Mouse (Mus musculus): Measurements from ENCODE around the gene Oaz1. TPM values are rescaled to one million over a fixed set of nuclear protein-coding genes. Genes with fewer than 3 reads are reported as not detected.

Gene Oaz1
- total RNA-seq, 2 experiments from 2014 or later, result 353 to 1,526 TPM

GRCm38 (mm10) chr10:80876028-80876427 is 49.6 kb downstream of the Oaz1 start:
- no peak for ATAC-seq (replicated peaks; ENCODE audit: low FRiP score, low TSS enrichment, poor library complexity, severe bottlenecking)

GRCm38 (mm10) chr10:80876594-80876993 is 50.1 kb downstream of the Oaz1 start:
- no peak for ATAC-seq (replicated peaks; ENCODE audit: low FRiP score, low TSS enrichment, poor library complexity, severe bottlenecking)

Other genes starting within 250 kb of the Oaz1 start
- 21.0 and 24.9 TPM in 2 replicates for gene Klf16, start 249.3 kb upstream of the Oaz1 start, total RNA-seq (2014; fragmentation: Nextera tagmentation)
- 7.2 and 14.6 TPM in 2 replicates for gene Klf16, start 249.3 kb upstream of the Oaz1 start, total RNA-seq (2017)
- gene Abhd17a, start 236.3 kb upstream of the Oaz1 start, total RNA-seq (2014; fragmentation: Nextera tagmentation), result 55.0 and 63.1 TPM in 2 replicates
- gene Abhd17a, start 236.3 kb upstream of the Oaz1 start, total RNA-seq (2017), result 13.7 and 19.4 TPM in 2 replicates
- 56.1 and 71.8 TPM in 2 replicates for gene Scamp4, start 223.8 kb upstream of the Oaz1 start, total RNA-seq (2014; fragmentation: Nextera tagmentation)
- 12.7 and 23.3 TPM in 2 replicates for gene Scamp4, start 223.8 kb upstream of the Oaz1 start, total RNA-seq (2017)
- gene Adat3, start 223.8 kb upstream of the Oaz1 start, total RNA-seq (2014; fragmentation: Nextera tagmentation), result 2.7 and 9.1 TPM in 2 replicates
- 11.0 TPM in 1 of 2 replicates, not detected in the other for gene Adat3, start 223.8 kb upstream of the Oaz1 start, total RNA-seq (2017)
- gene Gm49322, start 220.6 kb upstream of the Oaz1 start, total RNA-seq (2014; fragmentation: Nextera tagmentation), result 0.68 and 1.6 TPM in 2 replicates
- gene Gm49322, start 220.6 kb upstream of the Oaz1 start, total RNA-seq (2017), result 0.08 and 0.42 TPM in 2 replicates
- gene Csnk1g2, start 203.8 kb upstream of the Oaz1 start, total RNA-seq (2014; fragmentation: Nextera tagmentation), result 70.2 and 93.3 TPM in 2 replicates
- 117 and 120 TPM in 2 replicates for gene Csnk1g2, start 203.8 kb upstream of the Oaz1 start, total RNA-seq (2017)
- 27.4 and 32.0 TPM in 2 replicates for gene Btbd2, start 169.6 kb upstream of the Oaz1 start, total RNA-seq (2014; fragmentation: Nextera tagmentation)
- gene Btbd2, start 169.6 kb upstream of the Oaz1 start, total RNA-seq (2017), result 11.8 and 14.8 TPM in 2 replicates
- 149 and 158 TPM in 2 replicates for gene Mknk2, start 148.5 kb upstream of the Oaz1 start, total RNA-seq (2014; fragmentation: Nextera tagmentation)
- gene Mknk2, start 148.5 kb upstream of the Oaz1 start, total RNA-seq (2017), result 78.4 and 117 TPM in 2 replicates
- 22.8 and 29.1 TPM in 2 replicates for gene Mob3a, start 124.7 kb upstream of the Oaz1 start, total RNA-seq (2014; fragmentation: Nextera tagmentation)
- gene Mob3a, start 124.7 kb upstream of the Oaz1 start, total RNA-seq (2017), result 30.5 and 38.6 TPM in 2 replicates
- gene Izumo4, start 124.5 kb upstream of the Oaz1 start, total RNA-seq (2014; fragmentation: Nextera tagmentation), result 22.8 and 26.4 TPM in 2 replicates
- 3.0 and 4.5 TPM in 2 replicates for gene Izumo4, start 124.5 kb upstream of the Oaz1 start, total RNA-seq (2017)
- 54.1 and 79.5 TPM in 2 replicates for gene Ap3d1, start 84.4 kb upstream of the Oaz1 start, total RNA-seq (2014; fragmentation: Nextera tagmentation)
- gene Ap3d1, start 84.4 kb upstream of the Oaz1 start, total RNA-seq (2017), result 36.6 and 37.8 TPM in 2 replicates
- 67.0 and 83.2 TPM in 2 replicates for gene Dot1l, start 71.5 kb upstream of the Oaz1 start, total RNA-seq (2014; fragmentation: Nextera tagmentation)
- gene Dot1l, start 71.5 kb upstream of the Oaz1 start, total RNA-seq (2017), result 9.9 and 14.0 TPM in 2 replicates
- 97.7 and 118 TPM in 2 replicates for gene Sf3a2, start 28.5 kb upstream of the Oaz1 start, total RNA-seq (2014; fragmentation: Nextera tagmentation)
- 24.1 and 27.1 TPM in 2 replicates for gene Sf3a2, start 28.5 kb upstream of the Oaz1 start, total RNA-seq (2017)
- gene Plekhj1, start 28.0 kb upstream of the Oaz1 start, total RNA-seq (2014; fragmentation: Nextera tagmentation), result 114 and 155 TPM in 2 replicates
- 41.1 and 51.5 TPM in 2 replicates for gene Plekhj1, start 28.0 kb upstream of the Oaz1 start, total RNA-seq (2017)
- 0.59 TPM in 1 of 2 replicates, not detected in the other for gene Amh, start 21.4 kb upstream of the Oaz1 start, total RNA-seq (2014; fragmentation: Nextera tagmentation)
- gene Amh, start 21.4 kb upstream of the Oaz1 start, total RNA-seq (2017), result not detected in 2 replicates
- gene Jsrp1, start 13.2 kb upstream of the Oaz1 start, total RNA-seq (2014; fragmentation: Nextera tagmentation), result not detected in 2 replicates
- not detected in 2 replicates for gene Jsrp1, start 13.2 kb upstream of the Oaz1 start, total RNA-seq (2017)
- 1.6 TPM in 1 of 2 replicates, not detected in the other for gene Lingo3, start 17.4 kb downstream of the Oaz1 start, total RNA-seq (2014; fragmentation: Nextera tagmentation)
- gene Lingo3, start 17.4 kb downstream of the Oaz1 start, total RNA-seq (2017), result not detected in 2 replicates
- 291 and 326 TPM in 2 replicates for gene Lsm7, start 28.6 kb downstream of the Oaz1 start, total RNA-seq (2014; fragmentation: Nextera tagmentation)
- 401 and 445 TPM in 2 replicates for gene Lsm7, start 28.6 kb downstream of the Oaz1 start, total RNA-seq (2017)
- 116 and 117 TPM in 2 replicates for gene Sppl2b, start 28.6 kb downstream of the Oaz1 start, total RNA-seq (2014; fragmentation: Nextera tagmentation)
- 45.6 and 65.4 TPM in 2 replicates for gene Sppl2b, start 28.6 kb downstream of the Oaz1 start, total RNA-seq (2017)
- 0.22 TPM in 1 of 2 replicates, not detected in the other for gene Tmprss9, start 45.2 kb downstream of the Oaz1 start, total RNA-seq (2014; fragmentation: Nextera tagmentation)
- gene Tmprss9, start 45.2 kb downstream of the Oaz1 start, total RNA-seq (2017), result not detected in 2 replicates
- gene Timm13, start 74.3 kb downstream of the Oaz1 start, total RNA-seq (2014; fragmentation: Nextera tagmentation), result 206 and 233 TPM in 2 replicates
- 27.7 and 49.2 TPM in 2 replicates for gene Timm13, start 74.3 kb downstream of the Oaz1 start, total RNA-seq (2017)
- gene Lmnb2, start 91.6 kb downstream of the Oaz1 start, total RNA-seq (2014; fragmentation: Nextera tagmentation), result 14.9 and 24.4 TPM in 2 replicates
- gene Lmnb2, start 91.6 kb downstream of the Oaz1 start, total RNA-seq (2017), result 24.0 and 29.0 TPM in 2 replicates
- gene Gadd45b, start 103.4 kb downstream of the Oaz1 start, total RNA-seq (2014; fragmentation: Nextera tagmentation), result not detected in 2 replicates
- gene Gadd45b, start 103.4 kb downstream of the Oaz1 start, total RNA-seq (2017), result 7.5 and 8.7 TPM in 2 replicates
- gene Gng7, start 188.3 kb downstream of the Oaz1 start, total RNA-seq (2014; fragmentation: Nextera tagmentation), result 1.5 and 3.6 TPM in 2 replicates
- gene Gng7, start 188.3 kb downstream of the Oaz1 start, total RNA-seq (2017), result 0.14 and 0.46 TPM in 2 replicates
- not detected in 2 replicates for gene Diras1, start 199.0 kb downstream of the Oaz1 start, total RNA-seq (2014; fragmentation: Nextera tagmentation)
- not detected in 2 replicates for gene Diras1, start 199.0 kb downstream of the Oaz1 start, total RNA-seq (2017)
- 7.0 TPM in 2 replicates for gene Slc39a3, start 210.8 kb downstream of the Oaz1 start, total RNA-seq (2014; fragmentation: Nextera tagmentation)
- 3.4 and 7.2 TPM in 2 replicates for gene Slc39a3, start 210.8 kb downstream of the Oaz1 start, total RNA-seq (2017)
- 59.4 and 61.4 TPM in 2 replicates for gene Sgta, start 233.5 kb downstream of the Oaz1 start, total RNA-seq (2014; fragmentation: Nextera tagmentation)
- 34.2 and 41.6 TPM in 2 replicates for gene Sgta, start 233.5 kb downstream of the Oaz1 start, total RNA-seq (2017)
- gene Thop1, start 243.4 kb downstream of the Oaz1 start, total RNA-seq (2014; fragmentation: Nextera tagmentation), result 40.7 and 52.0 TPM in 2 replicates
- 46.0 and 58.3 TPM in 2 replicates for gene Thop1, start 243.4 kb downstream of the Oaz1 start, total RNA-seq (2017)

Measured in megakaryocyte-erythroid progenitor cell, adult 5-6 weeks (primary cell).